7 mouse cellular contexts compared by ENCODE assay signal in genomic region chr10:120112507-120113396, GRCm38 (mm10). TPM values are rescaled to one million over a fixed set of nuclear protein-coding genes. Genes with fewer than 3 reads are reported as not detected.
A peak's percentile ranks its signal among the peaks of the same experiment; 100 is the strongest.
DNase-seq lines count a peak whose midpoint lies in the region; ATAC-seq and TF ChIP-seq lines count a peak whose summit lies in the region.

Gene Helb, minus strand, starts transcription at chr10:120112987.

- intact Hi-C loops in left cerebral cortex, postnatal 4 days (cut with DNase I): no loop called here

- H3K27ac ChIP-seq in embryonic facial prominence, embryonic 10.5 days (replicated peaks): peak within 1 kb of the TSS; percentile 88
- H3K27ac ChIP-seq in intestine, postnatal 0 days (ENCODE audit: low read depth, low read length): peak within 1 kb of the TSS; percentile 51; the same call in 1 of the 2 replicates
- no peak within 1 kb of the TSS for H3K27ac ChIP-seq in midbrain, embryonic 12.5 days (replicated peaks)
- H3K27ac ChIP-seq in small intestine, adult 2 months (ENCODE audit: insufficient read depth, low read depth, low read length): peak within 1 kb of the TSS; percentile 80

- DNase-seq in adrenal gland, postnatal 10 days: peak; percentile 100
- peak; percentile 98 for DNase-seq in embryonic facial prominence, embryonic 10.5 days (ENCODE audit: low spot score)
- DNase-seq in gonadal fat pad, adult 2 months (ENCODE audit: low read depth): peak; percentile 68
- DNase-seq in left cerebral cortex, postnatal 4 days: peak; percentile 97

- peak within 1 kb of the TSS; percentile 89 for H3K4me2 ChIP-seq in intestine, postnatal 0 days (replicated peaks; ENCODE audit: low read depth)
- peak within 1 kb of the TSS; percentile 84 for H3K4me2 ChIP-seq in midbrain, embryonic 12.5 days (replicated peaks)

- WGBS in embryonic facial prominence, embryonic 10.5 days: 1% methylated on average over 55 of the region's 55 CpGs
- whole genome bisulfite sequencing in intestine, postnatal 0 days: 1% methylated on average over 55 of the region's 55 CpGs
- WGBS in midbrain, embryonic 12.5 days: under 1% methylated on average over 55 of the region's 55 CpGs
- WGBS in small intestine, adult 2 months: under 1% methylated on average over 55 of the region's 55 CpGs

- peaks cover 12% of the 10 kb centered on the region for H3K4me1 ChIP-seq in embryonic facial prominence, embryonic 10.5 days
- H3K4me1 ChIP-seq in intestine, postnatal 0 days (replicated peaks; ENCODE audit: control insufficient read depth, insufficient read depth, low read length): no peaks in the 10 kb centered on the region
- H3K4me1 ChIP-seq in midbrain, embryonic 12.5 days: peaks cover 9% of the 10 kb centered on the region
- H3K4me1 ChIP-seq in small intestine, adult 2 months (ENCODE audit: control insufficient read depth, insufficient read depth, insufficient read length, low read length): no peaks in the 10 kb centered on the region; the same call in 1 of the 2 replicates

- peak; percentile 45; the same call in 1 of the 2 replicates for TF ChIP-seq POLR2A in small intestine, adult 2 months (IDR thresholded peaks at IDR 0.05; ENCODE audit: low read depth, low read length)

- TF ChIP-seq CTCF in intestine, postnatal 0 days (IDR thresholded peaks at IDR 0.05; ENCODE audit: low read depth): no peak
- TF ChIP-seq CTCF in small intestine, adult 2 months (IDR thresholded peaks at IDR 0.05; ENCODE audit: extremely low read depth, insufficient read length, insufficient replicate concordance, low read depth, low read length): no peak

- no peaks in the 10 kb centered on the region for H3K9me3 ChIP-seq in embryonic facial prominence, embryonic 10.5 days
- H3K9me3 ChIP-seq in intestine, postnatal 0 days (ENCODE audit: control insufficient read depth): no peaks in the 10 kb centered on the region
- H3K9me3 ChIP-seq in midbrain, embryonic 12.5 days: no peaks in the 10 kb centered on the region

- peaks cover 4% of the 10 kb centered on the region; the same call in 1 of the 2 replicates for H3K36me3 ChIP-seq in embryonic facial prominence, embryonic 10.5 days (replicated peaks)
- peaks cover 3% of the 10 kb centered on the region; the same call in 1 of the 2 replicates for H3K36me3 ChIP-seq in intestine, postnatal 0 days (ENCODE audit: control insufficient read depth, insufficient read depth)
- H3K36me3 ChIP-seq in midbrain, embryonic 12.5 days: no peaks in the 10 kb centered on the region
- H3K36me3 ChIP-seq in small intestine, adult 2 months (ENCODE audit: control insufficient read depth, insufficient read depth, low read length): peaks cover 10% of the 10 kb centered on the region

- H3K4me3 ChIP-seq in embryonic facial prominence, embryonic 10.5 days: peak within 1 kb of the TSS; percentile 84
- peak within 1 kb of the TSS; percentile 91 for H3K4me3 ChIP-seq in intestine, postnatal 0 days (ENCODE audit: low read depth, low read length)
- peak within 1 kb of the TSS; percentile 76 for H3K4me3 ChIP-seq in midbrain, embryonic 12.5 days
- peak within 1 kb of the TSS; percentile 84 for H3K4me3 ChIP-seq in small intestine, adult 2 months (ENCODE audit: low read depth, low read length)

- H3K27me3 ChIP-seq in embryonic facial prominence, embryonic 10.5 days (replicated peaks; ENCODE audit: low read depth, poor library complexity, severe bottlenecking): peaks cover 6% of the 10 kb centered on the region; the same call in 1 of the 2 replicates
- H3K27me3 ChIP-seq in intestine, postnatal 0 days (replicated peaks; ENCODE audit: control insufficient read depth, insufficient read depth, low read length): no peaks in the 10 kb centered on the region
- H3K27me3 ChIP-seq in midbrain, embryonic 12.5 days: 0 out of 2 replicates have a peak, but pooled peaks cover 6% of the 10 kb centered on the region
- H3K27me3 ChIP-seq in small intestine, adult 2 months (ENCODE audit: control insufficient read depth, insufficient read depth, low read length): no peaks in the 10 kb centered on the region

- ATAC-seq in intestine, postnatal 0 days: peak; percentile 100
- ATAC-seq in midbrain, embryonic 12.5 days (ENCODE audit: low FRiP score, low read depth): peak; percentile 99

- peak within 1 kb of the TSS; percentile 52 for H3K9ac ChIP-seq in intestine, postnatal 0 days (ENCODE audit: low read depth, low read length)
- peak within 1 kb of the TSS; percentile 61 for H3K9ac ChIP-seq in midbrain, embryonic 12.5 days (replicated peaks)

RNA-seq across cellular contexts. Expression of gene Helb, which starts in this region (rescaled TPM):
- total RNA-seq in adrenal gland, postnatal 10 days (2021): 10 to 100 TPM; 10.2 to 13.5 TPM
- 6.1 and 6.8 TPM in 2 replicates for polyA plus RNA-seq in embryonic facial prominence, embryonic 10.5 days (2016; fragmentation: Nextera tagmentation; extraction: Ambion mirVana)
- polyA plus RNA-seq in gonadal fat pad, adult 2 months (2012; rRNA removed): 5.7 and 5.9 TPM in 2 replicates
- 2.3 and 3.1 TPM in 2 replicates for polyA plus RNA-seq in intestine, postnatal 0 days (2015; fragmentation: Nextera tagmentation; extraction: Ambion mirVana)
- 1 to 10 TPM; 3.6 to 3.9 TPM for total RNA-seq in left cerebral cortex, postnatal 4 days (2021)
- polyA plus RNA-seq in midbrain, embryonic 12.5 days (2016; fragmentation: Nextera tagmentation; extraction: Ambion mirVana): 5.0 and 5.3 TPM in 2 replicates
- 2.3 and 4.4 TPM in 2 replicates for polyA plus RNA-seq in small intestine, adult 2 months (2012; rRNA removed)
